Mouse (Mus musculus): ENCODE measurements around the gene Stk35.

GRCm38 (mm10) chr2:129872071-129872470 is 71.8 kb downstream of the Stk35 start:
- TF ChIP-seq CTCF (IDR thresholded peaks at IDR 0.05; ENCODE audit: control insufficient read depth, insufficient read depth, insufficient read length): no peak
- TF ChIP-seq USF1 (IDR thresholded peaks at IDR 0.05; ENCODE audit: low read depth): no peak
